Mouse (Mus musculus): ENCODE results near the gene Hbs1l.

Hbs1l gene

GRCm38 (mm10) chr10:21400453-21400852 is 104.7 kb downstream of the Hbs1l start:
- no peak for DNase-seq (ENCODE audit: low read depth, low spot score)

GRCm38 (mm10) chr10:21401259-21401658 is 105.5 kb downstream of the Hbs1l start:
- DNase-seq (ENCODE audit: low read depth, low spot score), result no peak

- no peak for DNase-seq (ENCODE audit: low read depth, low spot score)
Measured at GRCm38 (mm10) chr10:21404822-21405221, 109.0 kb downstream of the Hbs1l start.

GRCm38 (mm10) chr10:21405707-21406534 is 110.1 kb downstream of the Hbs1l start:
- no peak for DNase-seq (ENCODE audit: low read depth, low spot score)

GRCm38 (mm10) chr10:21410711-21411110 is 114.9 kb downstream of the Hbs1l start:
- DNase-seq (ENCODE audit: low read depth, low spot score), result no peak

GRCm38 (mm10) chr10:21411621-21412205 is 115.9 kb downstream of the Hbs1l start:
- no peak for DNase-seq (ENCODE audit: low read depth, low spot score)

- DNase-seq (ENCODE audit: low read depth, low spot score), result no peak
Measured at GRCm38 (mm10) chr10:21415031-21415430, 119.3 kb downstream of the Hbs1l start.

- no peak for DNase-seq (ENCODE audit: low read depth, low spot score)
Measured at GRCm38 (mm10) chr10:21416184-21416583, 120.4 kb downstream of the Hbs1l start.
